Mouse (Mus musculus) G1E (cell line): ENCODE measurements around the gene Rgs6. TPM values are rescaled to one million over a fixed set of nuclear protein-coding genes. Genes with fewer than 3 reads are reported as not detected.

Source experiments
- ATAC-seq: 2 replicates; pipeline ENCODE4 v1.8.0; 2016; ENCODE audit warnings: mild to moderate bottlenecking; ENCODE audit not compliant: insufficient number of reproducible peaks, poor library complexity, low FRiP score, severe bottlenecking; ENCODE audit errors: extremely low read depth
- DNase-seq: peaks from one replicate; pipeline ENCODE4 v3.0.0; 2012; ENCODE audit warnings: low spot score
- H3K27me3 ChIP-seq: 2 replicates; pipeline ENCODE4 v1.6.1; 2012; ENCODE audit warnings: mild to moderate bottlenecking, low read length, inconsistent platforms; ENCODE audit not compliant: insufficient read depth
- H3K36me3 ChIP-seq: replicated peaks from 2 replicates; pipeline ENCODE3; 2012; ENCODE audit warnings: mild to moderate bottlenecking, inconsistent platforms
- H3K4me1 ChIP-seq: 2 replicates; pipeline ENCODE4 v1.6.1; 2012; ENCODE audit warnings: low read depth, low read length, inconsistent platforms, mixed read lengths; ENCODE audit not compliant: insufficient read depth
- H3K4me3 ChIP-seq: 2 replicates; pipeline ENCODE4 v1.5.1; 2012; ENCODE audit warnings: low read depth, mild to moderate bottlenecking, inconsistent platforms, low read length, moderate library complexity, mixed read lengths
- H3K9me3 ChIP-seq: replicated peaks from 2 replicates; pipeline ENCODE4 v1.6.1; 2012; ENCODE audit warnings: inconsistent platforms
- CTCF ChIP-seq: IDR thresholded peaks from 2 replicates; pipeline ENCODE4 v1.5.1; 2012; ENCODE audit warnings: low read depth, low read length, inconsistent platforms, mixed read lengths
- GATA1 ChIP-seq: IDR thresholded peaks from 2 replicates; pipeline ENCODE4 v1.6.1; 2012; ENCODE audit warnings: borderline replicate concordance, low read length, inconsistent platforms, mixed read lengths
- GATA2 ChIP-seq: IDR thresholded peaks from 2 replicates; pipeline ENCODE4 v1.6.1; 2012; ENCODE audit warnings: low read depth, low read length, inconsistent platforms, borderline replicate concordance
- POLR2AphosphoS5 ChIP-seq: IDR thresholded peaks from 2 replicates; pipeline ENCODE4 v1.6.1; 2012; ENCODE audit warnings: low read depth, low read length, inconsistent platforms; ENCODE audit not compliant: insufficient replicate concordance
- TAL1 ChIP-seq: conservative IDR thresholded peaks from 2 replicates; pipeline ENCODE4 v1.6.1; 2012; ENCODE audit warnings: low read depth, low read length, inconsistent platforms, mixed read lengths
- polyA plus RNA-seq: library from polyadenylated mRNA; stranded (reverse); fragments of >175 nt; gene quantifications from 2 replicates; pipeline ENCODE4 v1.2.3, GENCODE M21; 2012
- total RNA-seq, 2 experiments: library from RNA; stranded (forward) in 1 of 2; stranded (reverse) in 1 of 2; fragments of 200-1000 nt in 1 of 2; fragments of >200 nt in 1 of 2; fragmentation: Nextera tagmentation in 1 of 2; gene quantifications; 2 replicates each; pipeline ENCODE4 v1.2.3; 2014 to 2017

Rgs6 gene
- total and polyA plus RNA-seq, 3 experiments: 0.44 TPM; not detected in 2

DNA sequence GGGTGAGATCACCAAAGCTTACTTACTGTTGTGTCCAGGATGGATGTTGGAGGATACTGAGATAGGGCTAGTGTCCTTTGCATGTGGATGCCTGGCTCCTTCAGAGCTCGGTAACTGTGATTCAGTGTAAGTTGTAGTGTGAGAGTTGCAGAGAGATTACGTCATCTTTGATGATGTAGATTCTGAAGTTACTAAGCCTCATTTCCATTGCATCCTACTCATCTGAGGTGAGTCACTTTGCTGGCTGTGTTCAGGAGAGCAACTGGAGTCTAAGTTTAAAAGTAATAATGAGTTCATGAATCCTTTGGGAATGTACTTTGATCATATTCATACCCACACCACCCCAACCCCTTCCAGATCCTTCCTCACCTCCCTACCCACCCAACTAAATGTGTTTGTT lies 227.9 kb downstream of the Rgs6 start:
- Histone ChIP-seq H3K4me3 (no peak overlapping the region), H3K4me1 (no peaks in the 10 kb centered on the region), H3K27me3 (peaks cover 8% of the 10 kb centered on the region), H3K9me3 (no peaks in the 10 kb centered on the region), H3K36me3 (no peaks in the 10 kb centered on the region)
- DNase-seq: no peak
- TF ChIP-seq GATA2 (no peak), POLR2AphosphoS5 (no peak), TAL1 (no peak), GATA1 (no peak), CTCF (no peak)
- no peak for ATAC-seq

GRCm38 (mm10) chr12:82819328-82819727 lies 231.2 kb downstream of the Rgs6 start:
- DNase-seq: no peak
- Histone ChIP-seq H3K36me3 (no peaks in the 10 kb centered on the region), H3K27me3 (peaks cover 3% of the 10 kb centered on the region; the same call in 1 of the 2 replicates), H3K4me3 (no peak overlapping the region), H3K4me1 (no peaks in the 10 kb centered on the region), H3K9me3 (no peaks in the 10 kb centered on the region)
- no peak for TF ChIP-seq CTCF
- no peak for TF ChIP-seq GATA2
- TF ChIP-seq GATA1: no peak
- no peak for ATAC-seq

- no peaks in the 10 kb centered on the region for H3K4me1 ChIP-seq
- ATAC-seq: no peak
- TF ChIP-seq POLR2AphosphoS5 (no peak), TAL1 (no peak), GATA1 (no peak), CTCF (no peak), GATA2 (no peak)
- no peak for DNase-seq
- no peak overlapping the region for H3K4me3 ChIP-seq
- H3K36me3 ChIP-seq: no peaks in the 10 kb centered on the region
- 0 out of 2 replicates have a peak, but pooled peaks cover 3% of the 10 kb centered on the region for H3K27me3 ChIP-seq
- H3K9me3 ChIP-seq: no peaks in the 10 kb centered on the region
Observed at GRCm38 (mm10) chr12:82819991-82820390, 231.9 kb downstream of the Rgs6 start.

DNA sequence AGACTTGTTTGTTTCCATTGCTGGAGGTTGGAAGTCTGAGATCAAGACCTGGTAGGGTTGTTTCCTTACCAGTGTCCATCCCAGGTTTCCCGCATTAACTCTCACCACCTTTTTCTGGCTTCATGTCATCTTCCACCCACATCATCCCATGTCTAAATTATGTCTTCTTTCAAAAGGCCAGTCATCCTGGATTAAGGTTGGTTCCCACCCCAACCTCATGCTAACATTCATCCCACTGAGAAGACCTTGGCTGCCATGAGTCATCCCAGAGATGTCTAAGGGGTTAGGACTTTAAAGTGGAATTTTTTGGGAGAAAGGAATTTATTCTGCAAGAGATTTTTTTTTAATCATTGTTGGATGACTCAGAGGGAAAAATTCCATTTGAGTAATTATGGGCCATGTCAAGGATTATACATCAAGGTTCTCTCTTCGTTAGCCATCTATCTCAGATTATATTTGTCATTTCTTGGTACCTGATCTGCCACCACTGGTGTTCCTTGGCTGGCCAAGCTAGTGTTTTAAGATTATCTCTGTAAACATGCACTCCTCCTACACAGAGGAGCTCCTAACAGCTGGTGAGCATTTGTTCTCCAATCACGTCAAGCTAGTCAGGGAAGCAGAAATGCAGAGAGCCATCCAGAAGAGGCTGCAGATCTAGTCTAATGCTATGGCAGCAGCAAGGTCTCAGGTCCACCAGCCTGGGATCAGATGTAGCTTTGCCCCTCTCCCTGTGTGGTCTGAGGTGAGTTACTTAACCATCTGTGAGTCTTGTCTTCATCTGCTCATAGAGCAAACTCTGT lies 234.9 kb downstream of the Rgs6 start:
- no peak overlapping the region for H3K4me3 ChIP-seq
- no peak for TF ChIP-seq CTCF
- no peak for TF ChIP-seq TAL1
- TF ChIP-seq GATA1: no peak
- no peak for TF ChIP-seq POLR2AphosphoS5
- no peak for TF ChIP-seq GATA2
- DNase-seq (no peak), ATAC-seq (no peak)
- no peaks in the 10 kb centered on the region for H3K9me3 ChIP-seq
- H3K4me1 ChIP-seq: no peaks in the 10 kb centered on the region
- no peaks in the 10 kb centered on the region for H3K36me3 ChIP-seq
- H3K27me3 ChIP-seq: 0 out of 2 replicates have a peak, but pooled peaks cover 3% of the 10 kb centered on the region

GRCm38 (mm10) chr12:82830333-82830732 lies 242.2 kb downstream of the Rgs6 start:
- DNase-seq (no peak), ATAC-seq (no peak)
- H3K27me3 ChIP-seq: no peaks in the 10 kb centered on the region
- no peaks in the 10 kb centered on the region for H3K9me3 ChIP-seq
- no peak overlapping the region for H3K4me3 ChIP-seq
- H3K4me1 ChIP-seq: no peaks in the 10 kb centered on the region
- no peaks in the 10 kb centered on the region for H3K36me3 ChIP-seq
- TF ChIP-seq TAL1: no peak
- no peak for TF ChIP-seq POLR2AphosphoS5
- no peak for TF ChIP-seq GATA1
- no peak for TF ChIP-seq CTCF
- TF ChIP-seq GATA2: no peak

DNA sequence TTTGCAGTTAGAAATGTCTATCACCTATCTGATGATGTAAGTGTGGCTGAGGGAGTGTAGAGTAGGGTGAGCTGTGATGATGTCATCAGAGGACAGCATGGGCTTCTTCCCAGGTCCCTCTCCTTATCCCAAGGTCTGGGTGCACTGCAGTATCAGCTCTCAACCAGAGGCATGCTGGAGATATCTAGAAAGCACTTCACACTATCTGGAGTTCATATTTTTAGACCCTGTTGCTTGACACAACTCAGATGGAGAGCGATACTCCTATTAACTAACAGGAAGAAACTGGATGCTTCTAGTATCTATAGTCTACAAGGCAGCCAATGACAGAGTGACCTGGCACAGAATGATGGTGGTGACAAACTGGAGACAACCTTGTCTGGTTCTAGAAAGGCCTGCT lies 250.5 kb downstream of the Rgs6 start:
- ATAC-seq: no peak
- Histone ChIP-seq H3K4me3 (no peak overlapping the region), H3K36me3 (no peaks in the 10 kb centered on the region), H3K9me3 (peaks cover 7% of the 10 kb centered on the region), H3K27me3 (no peaks in the 10 kb centered on the region; the same call in 1 of the 2 replicates), H3K4me1 (no peaks in the 10 kb centered on the region)
- TF ChIP-seq GATA1: no peak
- DNase-seq: no peak
